Mouse (Mus musculus) mouse embryonic stem cell (cell line): ENCODE data around the gene Actr1b.

Experiments used
- in situ Hi-C, 2 experiments: fragments of 300-500 bp; cut with MboI; formaldehyde crosslinking; loops; 1 replicate in 1 of 2; 3 replicates in 1 of 2; pipeline ENCODE4 v1.14.3; 2019 to 2020; ENCODE audit warnings: low sequenced_read_pairs in 2 of 2, low pct_unique_long_range_greater_than_20kb in 1 of 2, mixed read lengths in 1 of 2; ENCODE audit not compliant: unreplicated experiment in 1 of 2

Gene Actr1b

DNA sequence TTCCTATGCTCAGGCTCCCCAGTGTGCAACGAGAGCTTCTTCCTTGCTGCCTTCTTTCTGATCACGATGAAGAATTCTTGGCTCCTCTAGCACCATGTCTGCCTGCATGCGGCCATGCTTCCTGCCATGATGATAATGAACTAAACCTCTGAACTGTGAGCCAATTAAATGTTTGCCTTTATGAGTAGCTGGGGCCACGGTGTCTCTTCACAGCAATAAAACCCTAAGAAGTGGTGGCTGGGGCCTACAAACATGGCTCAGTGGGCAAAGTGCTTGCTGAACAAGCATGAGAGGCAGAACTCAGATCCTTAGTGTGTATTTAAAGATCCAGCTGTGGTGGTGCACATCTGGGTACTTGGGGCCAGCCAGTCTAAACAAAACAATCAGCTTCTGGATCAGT lies 48.3 kb downstream of the Actr1b start:
- in situ Hi-C loops: no loop called here

DNA sequence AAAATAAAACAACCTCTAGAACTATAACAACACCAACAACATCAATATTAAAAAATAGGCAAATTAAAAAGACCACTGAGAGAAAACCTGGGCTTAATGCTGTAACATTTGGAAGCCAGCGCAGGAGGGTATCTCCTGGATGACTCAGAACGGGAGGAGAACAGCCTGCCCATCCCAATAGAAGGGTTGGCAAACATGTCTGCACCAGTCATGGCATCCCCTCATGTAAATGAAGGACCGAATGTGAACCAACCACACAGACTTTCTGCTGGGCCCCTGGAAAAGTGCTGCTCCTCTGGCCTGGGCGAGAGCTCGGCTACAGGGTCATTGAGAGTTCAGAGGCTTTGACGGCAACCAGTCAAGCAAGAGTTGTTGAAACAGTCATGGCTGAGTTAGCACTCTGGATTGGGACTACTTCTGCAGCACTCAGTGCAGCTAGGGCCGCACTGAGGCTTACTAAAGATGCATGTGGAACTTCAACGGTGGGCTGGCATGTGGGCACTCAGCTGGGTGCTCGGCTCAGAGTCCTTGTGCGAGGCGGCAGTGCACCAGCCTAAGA lies 49.0 kb downstream of the Actr1b start:
- in situ Hi-C loops: no loop called here

DNA sequence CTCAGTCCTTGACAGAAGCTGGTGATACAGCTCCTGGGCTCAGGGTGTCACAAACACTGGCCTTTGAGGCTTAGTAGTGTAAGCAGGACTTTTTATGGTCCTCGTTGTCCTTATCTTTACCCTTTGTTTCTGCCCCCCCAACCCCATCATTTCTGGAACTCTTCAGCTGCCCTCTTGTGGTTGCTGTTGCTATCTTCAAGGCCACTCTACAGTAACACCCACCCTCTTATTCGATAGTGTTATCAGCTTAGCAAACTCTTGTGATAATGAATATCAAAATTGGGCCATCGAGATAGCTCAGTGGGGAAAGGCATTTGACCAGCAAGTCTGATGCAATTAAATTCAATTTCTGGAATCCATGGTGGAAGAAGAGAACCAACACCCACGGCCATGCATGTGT lies 49.8 kb downstream of the Actr1b start:
- in situ Hi-C loops: no loop called here

DNA sequence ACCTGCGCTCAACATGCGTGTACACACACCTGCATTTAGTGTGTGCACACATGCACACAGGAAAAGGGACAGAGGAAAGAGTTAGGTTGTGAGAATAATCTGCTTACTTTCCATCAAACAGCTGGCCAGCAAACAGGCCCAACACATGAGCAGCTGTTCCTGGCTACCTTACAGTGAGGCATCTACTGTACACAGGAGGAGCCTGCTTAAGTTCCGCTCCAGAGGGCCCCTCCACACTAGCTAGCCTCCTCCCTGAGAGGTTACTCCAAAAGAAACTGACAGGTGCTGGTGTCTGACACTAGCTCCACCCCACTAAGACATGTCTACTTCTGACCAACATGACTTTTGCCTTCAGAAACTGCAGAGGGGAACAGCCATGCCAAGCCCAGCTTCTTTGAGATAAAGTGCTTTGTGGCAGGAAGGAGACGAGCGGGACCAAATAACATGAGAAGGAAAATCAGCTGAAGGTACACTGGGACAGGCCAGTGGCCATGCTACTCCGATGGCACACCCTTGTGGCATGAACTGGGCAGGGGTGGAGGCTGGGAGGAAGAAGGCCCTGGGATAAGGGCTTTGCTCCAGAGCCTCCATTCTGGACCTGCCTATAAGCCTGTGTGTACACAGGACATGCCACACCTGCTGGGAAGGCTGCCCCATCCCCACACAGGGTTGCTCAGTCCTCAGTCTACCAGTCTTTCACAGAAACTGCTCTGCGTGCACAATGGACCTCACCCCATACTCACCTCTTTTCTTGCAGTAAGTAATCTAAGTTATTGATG lies 55.4 kb downstream of the Actr1b start:
- in situ Hi-C loops: no loop called here

DNA sequence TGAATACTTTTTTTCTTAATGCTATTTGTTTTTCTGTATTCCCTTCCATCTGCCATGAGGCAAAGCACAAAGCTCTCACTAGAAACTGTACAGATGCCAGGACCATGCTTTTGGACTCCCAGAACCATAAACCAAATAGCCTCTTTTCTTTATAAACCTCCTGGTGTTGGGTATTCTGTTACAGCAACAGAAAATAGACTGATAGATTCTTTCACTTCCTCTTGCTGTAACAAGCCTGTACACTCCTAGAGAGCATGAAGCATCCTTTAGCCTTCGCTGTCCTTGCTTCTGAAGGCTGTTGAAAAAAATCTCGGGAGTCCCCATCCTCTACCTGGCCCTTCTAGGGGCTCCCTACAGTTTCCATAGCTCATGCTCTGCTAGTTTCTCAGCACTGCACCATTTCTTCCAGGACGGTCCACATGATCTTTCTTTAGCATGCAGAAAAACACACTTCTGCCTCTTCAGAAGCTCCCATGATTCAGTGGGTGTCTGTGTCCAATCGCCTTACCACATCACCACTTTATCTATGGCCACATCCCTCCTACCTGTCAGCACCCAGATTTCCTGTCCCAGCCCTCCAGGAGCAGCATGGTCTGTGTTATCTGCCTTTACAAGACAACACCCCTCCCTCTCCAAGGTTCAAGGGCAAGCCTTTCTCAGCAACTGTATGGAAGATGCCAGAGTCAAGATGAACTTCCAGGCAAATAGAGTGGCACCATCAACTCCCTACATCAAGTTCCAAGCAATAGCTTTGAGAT lies 56.4 kb downstream of the Actr1b start:
- in situ Hi-C loops: no loop called here

DNA sequence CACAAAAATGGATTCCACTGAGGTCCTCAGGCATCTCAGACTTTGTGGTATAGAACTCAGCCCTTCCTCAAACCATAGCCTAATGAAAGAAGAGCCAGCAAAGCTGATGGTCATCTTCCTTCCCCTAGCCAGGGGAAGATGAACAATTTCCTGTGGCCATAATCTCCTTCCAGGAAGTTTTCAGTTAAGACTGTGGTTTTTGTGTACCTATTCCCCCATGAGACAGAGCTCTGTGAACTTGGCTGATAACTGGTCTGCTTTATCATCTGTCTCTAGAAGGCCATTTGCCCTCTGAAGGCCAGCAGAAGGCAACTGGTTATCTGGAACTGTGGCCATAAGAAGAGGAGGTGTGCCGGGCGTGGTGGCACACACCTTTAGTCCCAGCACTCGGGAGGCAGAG lies 58.0 kb downstream of the Actr1b start:
- in situ Hi-C loops: no loop called here

DNA sequence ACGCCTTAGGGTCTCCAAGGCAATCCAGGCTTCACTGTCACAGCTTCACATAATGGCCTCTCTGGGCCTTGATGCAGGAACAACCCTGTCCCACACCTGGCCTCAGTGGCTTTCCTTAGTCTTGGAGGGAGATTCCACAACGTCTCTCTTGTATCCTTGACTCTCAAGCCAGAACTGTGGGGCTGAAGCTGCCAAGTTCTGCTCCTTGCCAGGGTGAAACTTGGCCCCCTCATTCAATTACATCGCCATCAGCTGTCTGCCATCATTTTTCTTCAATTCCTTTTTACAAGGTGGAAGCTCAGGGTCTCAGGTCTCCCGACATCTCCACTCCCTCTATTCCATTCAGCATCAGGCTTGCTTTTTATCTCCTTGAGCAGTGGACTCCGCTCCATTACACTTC lies 59.2 kb downstream of the Actr1b start:
- in situ Hi-C loops: no loop called here
